Mouse (Mus musculus) neutrophil, adult 65 days (primary cell): Measurements from ENCODE around the gene Igsf9b. TPM values are rescaled to one million over a fixed set of nuclear protein-coding genes. Genes with fewer than 3 reads are reported as not detected.

ENCODE experiments used
- total RNA-seq: library from RNA; stranded (reverse); gene quantifications from 2 replicates; pipeline ENCODE4 v1.2.4, GENCODE M21; 2023

Igsf9b gene
- total RNA-seq, result not detected in 2 replicates

GRCm38 (mm10) chr9:27298411-27299285 is at the start of gene Igsf9b:
Gene Igsf9b (plus strand): TSS chr9:27299204.

GRCm38 (mm10) chr9:27396500-27396899 is 97.5 kb downstream of the Igsf9b start, which contains the start of gene Spata19:
Gene Spata19 (plus strand): TSS chr9:27396800.

Other genes starting within 250 kb of the Igsf9b start
- not detected in 2 replicates for gene Jam3, start 143.8 kb upstream of the Igsf9b start, total RNA-seq
- not detected in 2 replicates for gene Spata19, start 97.6 kb downstream of the Igsf9b start, total RNA-seq